Mouse (Mus musculus) kidney, embryonic 16.5 days (tissue): ENCODE measurements around the gene Aipl1. TPM values are rescaled to one million over a fixed set of nuclear protein-coding genes. Genes with fewer than 3 reads are reported as not detected.
"Not testable (repeated sequence)": the region's sequence is repeated elsewhere in the genome, so short reads cannot be mapped to it uniquely, and the experiment has no call there.

ENCODE experiments used
- ATAC-seq: fragments of 200-750 bp; cut with Nextera tagmentation; 2 replicates; pipeline ENCODE4 v1.8.0; 2017; ENCODE audit warnings: moderate TSS enrichment; ENCODE audit not compliant: low FRiP score, low TSS enrichment
- H3K27ac ChIP-seq: fragments of 300-500 bp; sonication (generic); 2 replicates; pipeline ENCODE4 v1.5.1; 2014; ENCODE audit warnings: low read length
- H3K27me3 ChIP-seq: fragments of 300-500 bp; sonication (generic); 2 replicates; pipeline ENCODE4 v1.6.1; 2014; ENCODE audit warnings: low read length, control low read depth, mixed read lengths; ENCODE audit not compliant: insufficient read depth
- H3K36me3 ChIP-seq: fragments of 300-500 bp; sonication (generic); 2 replicates; pipeline ENCODE4 v1.6.1; 2014; ENCODE audit warnings: low read length, control low read depth, mixed read lengths; ENCODE audit not compliant: insufficient read depth
- H3K4me1 ChIP-seq: fragments of 300-500 bp; sonication (generic); 2 replicates; pipeline ENCODE4 v1.6.1; 2014; ENCODE audit warnings: low read length, control low read depth, mixed read lengths; ENCODE audit not compliant: insufficient read depth
- H3K4me2 ChIP-seq: fragments of 300-500 bp; sonication (generic); replicated peaks from 2 replicates; pipeline ENCODE4 v1.6.1; 2014; ENCODE audit warnings: low read depth, low read length
- H3K4me3 ChIP-seq: fragments of 300-500 bp; sonication (generic); 2 replicates; pipeline ENCODE4 v1.5.1; 2014; ENCODE audit warnings: mild to moderate bottlenecking, low read length
- H3K9ac ChIP-seq: fragments of 300-500 bp; sonication (generic); replicated peaks from 2 replicates; pipeline ENCODE4 v1.6.1; 2014; ENCODE audit warnings: low read length
- H3K9me3 ChIP-seq: fragments of 300-500 bp; sonication (generic); 2 replicates; pipeline ENCODE4 v1.6.1; 2016; ENCODE audit warnings: low read length, control low read depth
- WGBS: fragments of 180-500 bp; shearing (Covaris S2); extraction: QIAGEN DNeasy Blood & Tissue Kit; methylation state at CpG from one replicate; pipeline ENCODE4 v1.1.7; 2014; 5-methylcytosine and 5-hydroxymethylcytosine counted together
- polyA plus RNA-seq: library from polyadenylated mRNA; unstranded; fragments of >200 nt; fragmentation: Nextera tagmentation; extraction: Ambion mirVana; gene quantifications from 2 replicates; pipeline ENCODE4 v1.2.1, GENCODE M21; 2015

The Aipl1 gene
- polyA plus RNA-seq, 1 experiment from 2014 or later, result 0.39 TPM

DNA sequence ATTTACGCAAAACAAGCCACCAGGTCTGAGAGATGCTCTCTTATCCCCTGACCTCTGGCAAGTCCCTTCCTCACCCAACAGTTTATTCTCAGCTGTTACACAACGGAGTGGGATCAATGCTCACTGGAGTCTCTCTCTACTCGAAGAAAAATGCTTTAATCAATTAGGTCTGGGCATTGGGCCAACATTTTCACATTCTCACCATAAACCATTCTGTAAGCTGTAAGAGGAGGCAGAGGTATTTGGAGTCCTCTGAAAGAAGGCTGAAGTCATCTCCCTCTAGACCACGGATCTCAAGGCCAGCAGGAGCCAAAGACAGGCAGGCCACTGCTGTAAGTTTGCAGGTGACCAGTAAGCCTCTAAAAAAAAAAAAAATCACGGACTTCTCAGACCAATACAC is 26.9 kb downstream of the Aipl1 start:
- Histone ChIP-seq H3K4me3 (no peak overlapping the region), H3K27me3 (peaks cover 5% of the 10 kb centered on the region; the same call in 1 of the 2 replicates), H3K36me3 (no peaks in the 10 kb centered on the region), H3K27ac (no peak overlapping the region), H3K9me3 (no peaks in the 10 kb centered on the region), H3K4me2 (no peak overlapping the region), H3K9ac (no peak overlapping the region), H3K4me1 (no peaks in the 10 kb centered on the region)
- WGBS, result 43% methylated on average over 5 of the region's 5 CpGs
- no peak for ATAC-seq

- Histone ChIP-seq H3K9me3 (no peaks in the 10 kb centered on the region), H3K4me3 (no peak overlapping the region), H3K4me2 (no peak overlapping the region), H3K4me1 (no peaks in the 10 kb centered on the region), H3K36me3 (no peaks in the 10 kb centered on the region), H3K27me3 (peaks cover 6% of the 10 kb centered on the region; the same call in 1 of the 2 replicates), H3K9ac (no peak overlapping the region), H3K27ac (no peak overlapping the region)
- ATAC-seq, result no peak
- 92% methylated on average over 6 of the region's 6 CpGs for WGBS
These were observed 31.8 kb downstream of the Aipl1 start for GRCm38 (mm10) chr11:72005547-72005946.

DNA sequence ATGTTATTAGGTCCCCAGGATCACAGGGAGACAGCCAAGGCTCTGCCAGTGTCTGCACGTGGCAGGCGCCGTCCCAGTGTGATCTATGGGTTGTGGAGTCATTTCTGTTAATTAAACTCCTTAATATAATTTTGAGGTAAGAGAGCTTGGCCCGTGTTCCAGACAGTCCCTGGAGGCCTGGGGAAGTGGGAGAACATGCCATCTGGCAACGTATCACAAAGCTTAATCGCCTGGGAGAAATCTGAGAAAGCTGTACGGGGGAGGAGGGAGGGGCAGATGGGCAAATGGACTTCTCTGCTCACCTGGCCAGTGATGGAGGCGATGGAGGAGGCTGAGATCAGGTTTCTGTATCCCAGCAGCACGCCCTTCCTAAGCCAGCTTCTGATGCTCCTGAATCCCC is 34.1 kb downstream of the Aipl1 start:
- Histone ChIP-seq H3K27me3 (0 out of 2 replicates have a peak, but pooled peaks cover 5% of the 10 kb centered on the region), H3K27ac (no peak overlapping the region), H3K4me3 (no peak overlapping the region), H3K9ac (no peak overlapping the region), H3K9me3 (no peaks in the 10 kb centered on the region), H3K4me2 (no peak overlapping the region), H3K4me1 (no peaks in the 10 kb centered on the region), H3K36me3 (no peaks in the 10 kb centered on the region)
- ATAC-seq, result 0 out of 2 replicates have a peak, but pooled peaks have one; percentile 46
- WGBS, result 24% methylated on average over 9 of the region's 9 CpGs

- Histone ChIP-seq H3K9me3 (no peaks in the 10 kb centered on the region), H3K27ac (no peak overlapping the region), H3K9ac (no peak overlapping the region), H3K4me3 (no peak overlapping the region), H3K4me2 (no peak overlapping the region), H3K36me3 (no peaks in the 10 kb centered on the region), H3K27me3 (0 out of 2 replicates have a peak, but pooled peaks cover 5% of the 10 kb centered on the region), H3K4me1 (no peaks in the 10 kb centered on the region)
- no peak for ATAC-seq
- 50% methylated on average over 13 of the region's 13 CpGs for WGBS
These were observed 35.0 kb downstream of the Aipl1 start for GRCm38 (mm10) chr11:72002138-72002853.

DNA sequence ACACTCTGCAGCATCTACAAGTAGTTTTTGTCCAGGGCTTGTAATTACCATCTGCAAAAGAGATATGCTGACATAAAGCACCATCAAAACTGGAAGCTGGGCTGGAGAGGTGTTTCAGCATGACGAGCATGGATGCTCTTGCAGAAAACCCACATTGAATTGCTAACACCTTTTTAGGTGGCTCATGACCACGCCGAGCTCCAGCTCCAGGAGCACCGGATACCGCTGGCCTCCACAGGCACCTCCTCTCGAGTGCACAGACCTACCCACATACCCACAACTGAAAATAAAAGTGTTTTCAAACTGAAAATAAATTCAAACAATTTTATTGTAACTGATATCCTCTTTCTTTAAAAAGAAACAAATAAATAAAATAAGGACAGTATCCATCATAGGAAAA is 37.1 kb downstream of the Aipl1 start:
- no peaks in the 10 kb centered on the region for H3K9me3 ChIP-seq
- 84% methylated on average over 6 of the region's 6 CpGs for WGBS
- H3K9ac ChIP-seq, result no peak overlapping the region
- H3K4me3 ChIP-seq, result no peak overlapping the region
- ATAC-seq, result no peak
- no peak overlapping the region for H3K4me2 ChIP-seq
- 0 out of 2 replicates have a peak, but pooled peaks cover 4% of the 10 kb centered on the region for H3K4me1 ChIP-seq
- H3K27me3 ChIP-seq, result 0 out of 2 replicates have a peak, but pooled peaks cover 5% of the 10 kb centered on the region
- no peak overlapping the region for H3K27ac ChIP-seq
- H3K36me3 ChIP-seq, result no peaks in the 10 kb centered on the region

DNA sequence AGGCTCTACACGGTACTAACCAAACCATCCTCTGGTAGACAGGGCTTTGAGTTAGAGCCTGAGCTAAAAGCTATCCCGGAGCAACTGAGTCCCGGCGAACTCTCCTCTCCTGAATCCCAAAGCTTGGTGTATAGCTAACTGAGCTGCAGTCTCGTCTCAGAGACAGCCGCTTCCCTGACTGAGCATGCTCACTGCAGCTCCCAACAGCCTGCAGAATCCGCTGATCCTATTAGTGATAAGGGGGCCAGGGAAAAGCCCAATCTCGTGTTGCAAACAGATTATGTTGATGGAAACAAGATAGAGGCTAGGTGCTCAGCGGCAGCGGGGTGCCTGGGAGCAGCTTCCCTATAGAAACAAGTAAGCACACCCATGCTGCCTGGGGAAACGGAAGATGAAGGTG is 40.5 kb downstream of the Aipl1 start:
- WGBS, result 44% methylated on average over 11 of the region's 11 CpGs
- H3K9me3 ChIP-seq, result no peaks in the 10 kb centered on the region
- 0 out of 2 replicates have a peak, but pooled peaks cover 4% of the 10 kb centered on the region for H3K4me1 ChIP-seq
- ATAC-seq, result no peak
- peaks cover 9% of the 10 kb centered on the region; the same call in 1 of the 2 replicates for H3K27me3 ChIP-seq
- H3K36me3 ChIP-seq, result no peaks in the 10 kb centered on the region
- 0 out of 2 replicates have a peak overlapping the region, but pooled peaks have one; percentile 8 for H3K4me2 ChIP-seq
- no peak overlapping the region for H3K27ac ChIP-seq
- H3K9ac ChIP-seq, result 0 out of 2 replicates have a peak overlapping the region, but pooled peaks have one; percentile 3
- H3K4me3 ChIP-seq, result no peak overlapping the region

- Histone ChIP-seq H3K27me3 (peaks cover 9% of the 10 kb centered on the region; the same call in 1 of the 2 replicates), H3K9me3 (no peaks in the 10 kb centered on the region), H3K36me3 (no peaks in the 10 kb centered on the region), H3K4me3 (no peak overlapping the region; the same call in 1 of the 2 replicates), H3K27ac (peak overlapping the region; percentile 67), H3K9ac (peak overlapping the region; percentile 9; the same call in 1 of the 2 replicates), H3K4me1 (0 out of 2 replicates have a peak, but pooled peaks cover 4% of the 10 kb centered on the region), H3K4me2 (peak overlapping the region; percentile 35)
- ATAC-seq, result peak; percentile 91
- WGBS, result 39% methylated on average over 9 of the region's 9 CpGs
These were observed 41.3 kb downstream of the Aipl1 start for GRCm38 (mm10) chr11:71995968-71996511.

DNA sequence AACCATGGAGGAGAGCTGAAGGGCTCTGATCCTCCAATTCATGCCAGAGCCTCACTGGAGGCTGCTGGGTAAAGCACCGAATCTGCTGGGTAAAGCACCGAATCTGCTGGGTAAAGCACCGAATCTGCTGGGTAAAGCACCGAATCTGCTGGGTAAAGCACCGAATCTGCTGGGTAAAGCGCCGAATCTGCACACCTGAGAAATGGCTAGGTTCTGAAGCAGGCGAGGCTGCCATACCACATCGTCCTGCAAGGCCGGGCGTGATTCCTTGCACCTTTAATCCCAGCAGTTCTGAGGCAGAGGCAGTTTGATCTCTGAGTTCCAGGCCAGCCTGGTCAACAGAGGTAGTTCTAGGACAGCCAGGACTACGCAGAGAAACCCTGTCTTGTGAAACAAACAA is 44.9 kb downstream of the Aipl1 start:
- no peak for ATAC-seq
- H3K4me3 ChIP-seq, result no peak overlapping the region
- H3K4me2 ChIP-seq, result no peak overlapping the region
- peaks cover 14% of the 10 kb centered on the region for H3K27me3 ChIP-seq
- WGBS, result 82% methylated on average over 12 of the region's 12 CpGs
- no peak overlapping the region for H3K9ac ChIP-seq
- no peaks in the 10 kb centered on the region for H3K9me3 ChIP-seq
- no peak overlapping the region for H3K27ac ChIP-seq
- peaks cover 6% of the 10 kb centered on the region; the same call in 1 of the 2 replicates for H3K4me1 ChIP-seq
- no peaks in the 10 kb centered on the region for H3K36me3 ChIP-seq

DNA sequence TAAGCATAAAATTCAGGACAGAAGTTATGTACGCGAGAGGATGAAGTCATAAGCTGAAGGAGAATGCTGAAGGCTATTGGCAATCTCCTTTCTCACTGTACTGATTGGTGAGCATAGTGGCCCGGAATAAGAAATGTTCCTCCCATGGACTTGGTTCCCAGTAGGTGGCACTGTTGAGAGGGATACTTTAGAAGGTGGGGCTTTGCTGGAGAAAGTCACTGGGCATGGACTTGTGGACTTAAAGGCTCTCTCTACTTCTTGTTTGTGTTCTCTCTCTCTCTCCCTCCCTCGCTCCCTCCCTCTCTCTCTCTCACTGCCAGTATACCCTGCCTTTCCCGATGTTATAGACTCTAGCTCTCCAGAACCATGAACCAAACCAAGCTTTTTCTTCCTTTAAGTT is 45.8 kb downstream of the Aipl1 start:
- WGBS, result 29% methylated on average over 5 of the region's 5 CpGs
- Histone ChIP-seq H3K36me3 (no peaks in the 10 kb centered on the region), H3K4me1 (peaks cover 11% of the 10 kb centered on the region), H3K9ac (no peak overlapping the region), H3K27me3 (peaks cover 14% of the 10 kb centered on the region), H3K27ac (no peak overlapping the region), H3K9me3 (no peaks in the 10 kb centered on the region), H3K4me2 (no peak overlapping the region), H3K4me3 (no peak overlapping the region)
- no peak for ATAC-seq

GRCm38 (mm10) chr11:71989407-71989806 is 47.9 kb downstream of the Aipl1 start:
- H3K36me3 ChIP-seq, ATAC-seq, H3K9ac ChIP-seq, H3K4me2 ChIP-seq, H3K27ac ChIP-seq, H3K9me3 ChIP-seq, H3K4me3 ChIP-seq: not testable (repeated sequence)
- 69% methylated on average over 5 of the region's 5 CpGs for WGBS
- Histone ChIP-seq H3K4me1 (peaks cover 32% of the 10 kb centered on the region), H3K27me3 (peaks cover 17% of the 10 kb centered on the region)
